Mouse (Mus musculus) embryonic facial prominence, embryonic 11.5 days (tissue): ENCODE measurements at regions not wholly inside any gene's neighbourhood (a gene's known extent, or its start where the extent isn't known, plus 50 kb on each side); places are given as distances from the start of the nearest gene placed in this dataset.

Source experiments
- ATAC-seq: fragments of 200-750 bp; cut with Nextera tagmentation; replicated peaks from 2 replicates; pipeline ENCODE4 v1.8.0; 2017; ENCODE audit warnings: low read depth; ENCODE audit not compliant: insufficient number of reproducible peaks, low FRiP score, low TSS enrichment
- DNase-seq: peaks from one replicate; pipeline ENCODE4 v3.0.0-alpha.2; 2015; ENCODE audit warnings: low spot score
- H3K27ac ChIP-seq: fragments of 300-500 bp; sonication (generic); replicated peaks from 2 replicates; pipeline ENCODE4 v1.5.1; 2014; ENCODE audit warnings: mild to moderate bottlenecking, low read depth, low read length, control low read depth
- H3K27me3 ChIP-seq: fragments of 300-500 bp; sonication (generic); 2 replicates; pipeline ENCODE4 v1.6.1; 2014; ENCODE audit warnings: mild to moderate bottlenecking, low read length, moderate library complexity, mixed read lengths; ENCODE audit not compliant: control insufficient read depth, insufficient read depth
- H3K36me3 ChIP-seq: fragments of 300-500 bp; sonication (generic); replicated peaks from 2 replicates; pipeline ENCODE4 v1.6.1; 2014; ENCODE audit warnings: low read depth, mild to moderate bottlenecking, low read length, moderate library complexity, mixed read lengths; ENCODE audit not compliant: control insufficient read depth, insufficient read depth
- H3K4me1 ChIP-seq: fragments of 300-500 bp; sonication (generic); 2 replicates; pipeline ENCODE4 v1.6.1; 2014; ENCODE audit warnings: low read length, mixed read lengths; ENCODE audit not compliant: control insufficient read depth, insufficient read depth
- H3K4me2 ChIP-seq: fragments of 300-500 bp; sonication (generic); 2 replicates; pipeline ENCODE4 v1.6.1; 2014; ENCODE audit warnings: low read depth, mild to moderate bottlenecking, control low read depth, low read length, moderate library complexity
- H3K4me3 ChIP-seq: fragments of 300-500 bp; sonication (generic); 2 replicates; pipeline ENCODE4 v1.5.1; 2014; ENCODE audit warnings: low read depth, low read length, control low read depth
- H3K9ac ChIP-seq: fragments of 300-500 bp; sonication (generic); replicated peaks from 2 replicates; pipeline ENCODE4 v1.6.1; 2014; ENCODE audit warnings: mild to moderate bottlenecking, control low read depth, low read length
- H3K9me3 ChIP-seq: fragments of 300-500 bp; sonication (generic); replicated peaks from 2 replicates; pipeline ENCODE4 v1.6.1; 2016; ENCODE audit warnings: mild to moderate bottlenecking, low read length, inconsistent platforms, mixed read lengths; ENCODE audit not compliant: control insufficient read depth
- WGBS: fragments of 180-500 bp; shearing (Covaris S2); extraction: QIAGEN DNeasy Blood & Tissue Kit; methylation state at CpG from one replicate; pipeline ENCODE4 v1.1.7; 2014; 5-methylcytosine and 5-hydroxymethylcytosine counted together

- Histone ChIP-seq H3K4me2 (no peak overlapping the region), H3K9me3 (no peaks in the 10 kb centered on the region), H3K9ac (no peak overlapping the region), H3K27ac (no peak overlapping the region), H3K4me3 (no peak overlapping the region), H3K36me3 (no peaks in the 10 kb centered on the region), H3K4me1 (no peaks in the 10 kb centered on the region), H3K27me3 (no peaks in the 10 kb centered on the region)
- 79% methylated on average over 3 of the region's 3 CpGs for WGBS
- ATAC-seq (no peak), DNase-seq (no peak)
Measured at GRCm38 (mm10) chr2:122945891-122946290, 180.9 kb downstream of the Sqor start.

DNA sequence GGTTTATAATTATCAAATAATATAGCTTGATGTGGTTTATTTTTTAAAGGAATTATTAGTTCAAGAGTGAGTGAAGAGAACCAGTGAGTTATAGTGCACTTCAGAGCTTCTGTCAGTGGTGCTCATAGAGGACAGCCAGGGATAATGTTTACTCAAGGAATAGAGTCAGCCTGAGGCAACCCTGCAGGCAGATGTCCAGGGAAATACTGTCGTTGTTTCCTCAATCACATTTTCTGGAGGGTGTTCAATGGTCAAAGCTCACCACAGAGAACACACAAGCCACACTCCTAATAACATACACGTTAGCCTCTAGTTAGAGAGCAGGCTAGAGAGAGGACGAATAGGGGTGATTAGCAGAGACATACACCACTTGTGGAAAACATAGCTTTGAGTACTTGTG, 184.0 kb downstream of the Sqor start:
- Histone ChIP-seq H3K36me3 (no peaks in the 10 kb centered on the region), H3K4me2 (no peak overlapping the region), H3K9ac (no peak overlapping the region), H3K9me3 (no peaks in the 10 kb centered on the region), H3K27me3 (no peaks in the 10 kb centered on the region), H3K27ac (no peak overlapping the region), H3K4me1 (no peaks in the 10 kb centered on the region), H3K4me3 (no peak overlapping the region)
- no peak for DNase-seq
- no peak for ATAC-seq
- WGBS, result 80% methylated on average over 3 of the region's 3 CpGs

GRCm38 (mm10) chr2:122961701-122962100, 196.7 kb downstream of the Sqor start:
- DNase-seq, result no peak
- ATAC-seq, result no peak
- Histone ChIP-seq H3K27me3 (no peaks in the 10 kb centered on the region), H3K36me3 (no peaks in the 10 kb centered on the region), H3K4me2 (no peak overlapping the region), H3K9me3 (no peaks in the 10 kb centered on the region), H3K9ac (no peak overlapping the region), H3K27ac (no peak overlapping the region), H3K4me3 (no peak overlapping the region), H3K4me1 (no peaks in the 10 kb centered on the region)
- WGBS, result 89% methylated on average over 4 of the region's 4 CpGs

- Histone ChIP-seq H3K4me1 (no peaks in the 10 kb centered on the region), H3K27ac (no peak overlapping the region), H3K36me3 (no peaks in the 10 kb centered on the region), H3K27me3 (no peaks in the 10 kb centered on the region), H3K4me2 (no peak overlapping the region), H3K4me3 (no peak overlapping the region), H3K9ac (no peak overlapping the region), H3K9me3 (no peaks in the 10 kb centered on the region)
- ATAC-seq (no peak), DNase-seq (no peak)
- 85% methylated on average over 10 of the region's 10 CpGs for WGBS
Measured at GRCm38 (mm10) chr2:122968809-122969628, 204.0 kb downstream of the Sqor start.
